Mouse (Mus musculus): Measurements from ENCODE around the gene Slc10a4.

DNA sequence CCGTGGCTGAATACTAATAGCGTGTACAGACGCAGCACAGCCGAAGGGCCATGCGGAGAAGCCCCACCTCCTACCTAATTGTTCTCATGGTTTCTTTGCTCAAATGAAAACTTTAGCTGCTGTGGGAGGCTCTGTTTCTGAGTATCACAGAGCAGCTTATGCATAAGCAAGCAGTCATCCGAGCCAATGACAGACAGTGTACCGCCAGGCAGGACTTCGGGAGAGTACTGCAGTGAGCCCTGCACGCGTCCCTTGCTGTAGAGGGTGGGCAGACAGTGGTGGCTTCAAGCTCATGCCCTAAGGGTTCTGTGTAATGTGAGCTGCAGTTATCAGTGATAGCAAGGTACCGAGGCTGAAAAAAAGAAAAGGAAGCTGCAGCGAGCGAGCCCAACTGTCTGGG lies 22.0 kb downstream of the Slc10a4 start:
- TF ChIP-seq POLR2AphosphoS2 (IDR thresholded peaks at IDR 0.05; ENCODE audit: insufficient read length, low read depth) (no peak), POLR2A (IDR thresholded peaks at IDR 0.05; ENCODE audit: insufficient read length, low read depth) (no peak)
